Mouse (Mus musculus) adrenal gland, adult 18-20 months (tissue): ENCODE results near the gene Acad10. TPM values are rescaled to one million over a fixed set of nuclear protein-coding genes. Genes with fewer than 3 reads are reported as not detected.
A peak's percentile ranks its signal among the peaks of the same experiment; 100 is the strongest.

Experiments used
- DNase-seq, 2 experiments: peaks; one replicate each; pipeline ENCODE4 v3.0.0; 2021 to 2022; ENCODE audit warnings: low spot score in 2 of 2
- total RNA-seq, 2 experiments: library from RNA; stranded (reverse); gene quantifications; 1 replicate in 1 of 2; 2 replicates in 1 of 2; pipeline ENCODE4 v1.2.3; 2021

Acad10 gene
- total RNA-seq, 2 experiments from 2014 or later: 25.2 to 29.4 TPM

GRCm38 (mm10) chr5:121597991-121598537 is 62.2 kb downstream of the Acad10 start:
- no peak for DNase-seq

GRCm38 (mm10) chr5:121597332-121597731 is 63.0 kb downstream of the Acad10 start:
- DNase-seq: no peak

DNA sequence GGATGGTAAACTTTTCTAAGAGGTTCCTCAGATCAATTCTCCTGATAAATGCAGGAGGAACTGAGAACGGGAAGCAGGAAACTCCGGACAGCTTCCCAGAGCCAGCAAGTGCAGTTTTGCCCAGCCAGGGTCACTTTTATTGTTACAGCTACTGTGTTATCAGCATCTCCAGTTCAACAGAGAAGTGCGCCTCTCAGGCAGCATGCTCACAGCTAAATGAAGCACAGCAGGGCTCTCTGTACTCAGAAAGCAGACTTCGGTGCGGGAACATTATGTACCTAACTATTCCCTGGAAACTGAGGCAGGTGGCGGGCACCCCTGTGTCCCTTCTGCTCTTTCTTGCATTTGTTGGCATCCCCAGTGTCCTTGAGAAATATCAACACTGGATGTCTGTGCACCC is 64.1 kb downstream of the Acad10 start:
- DNase-seq: no peak

DNA sequence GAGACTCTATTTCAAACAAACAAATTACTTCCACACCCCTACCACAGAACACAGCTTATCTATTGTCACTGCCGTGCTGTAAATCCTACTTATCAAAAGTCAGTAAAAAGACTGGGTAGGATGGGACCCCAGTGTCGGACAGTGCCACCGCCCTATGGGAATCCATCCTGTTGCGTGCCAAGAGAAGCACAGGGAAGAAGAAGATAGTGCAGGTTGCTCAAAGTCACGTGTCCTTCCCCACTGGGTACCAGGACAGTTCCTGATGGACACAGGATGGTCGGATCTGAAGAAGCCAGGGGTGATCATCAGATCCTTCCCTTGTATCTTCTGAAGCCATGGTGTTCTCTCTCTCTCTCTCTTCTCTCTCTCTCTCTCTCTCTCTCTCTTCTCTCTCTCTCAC is 64.6 kb downstream of the Acad10 start:
- DNase-seq: no peak

DNA sequence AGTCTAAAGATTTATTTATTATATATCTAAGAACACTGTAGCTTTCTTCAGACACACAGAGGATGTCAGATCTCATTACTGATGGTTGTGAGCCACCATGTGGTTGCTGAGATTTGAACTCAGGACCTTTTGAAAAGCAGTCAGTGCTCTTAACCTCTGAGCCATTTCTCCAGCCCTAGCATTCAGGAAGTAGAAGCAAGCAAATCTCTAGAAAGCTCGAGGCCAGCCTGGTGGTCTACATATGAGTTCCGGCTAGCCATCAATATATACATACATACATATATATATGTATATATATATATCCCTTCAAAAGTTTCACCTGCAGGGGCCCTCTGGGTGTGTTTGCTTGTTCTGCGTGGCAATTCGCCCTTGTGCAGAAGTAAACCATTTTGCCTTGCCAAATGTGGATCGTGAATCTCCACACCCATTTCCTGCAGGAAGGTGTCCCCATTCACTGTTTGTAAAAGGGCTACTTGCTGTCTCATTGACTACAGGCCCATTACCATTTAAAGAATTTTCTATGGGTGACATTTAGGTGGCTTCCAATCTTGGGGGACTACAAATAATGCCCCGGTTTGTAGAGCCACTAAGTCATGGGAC is 65.5 kb downstream of the Acad10 start:
- no peak for DNase-seq

DNA sequence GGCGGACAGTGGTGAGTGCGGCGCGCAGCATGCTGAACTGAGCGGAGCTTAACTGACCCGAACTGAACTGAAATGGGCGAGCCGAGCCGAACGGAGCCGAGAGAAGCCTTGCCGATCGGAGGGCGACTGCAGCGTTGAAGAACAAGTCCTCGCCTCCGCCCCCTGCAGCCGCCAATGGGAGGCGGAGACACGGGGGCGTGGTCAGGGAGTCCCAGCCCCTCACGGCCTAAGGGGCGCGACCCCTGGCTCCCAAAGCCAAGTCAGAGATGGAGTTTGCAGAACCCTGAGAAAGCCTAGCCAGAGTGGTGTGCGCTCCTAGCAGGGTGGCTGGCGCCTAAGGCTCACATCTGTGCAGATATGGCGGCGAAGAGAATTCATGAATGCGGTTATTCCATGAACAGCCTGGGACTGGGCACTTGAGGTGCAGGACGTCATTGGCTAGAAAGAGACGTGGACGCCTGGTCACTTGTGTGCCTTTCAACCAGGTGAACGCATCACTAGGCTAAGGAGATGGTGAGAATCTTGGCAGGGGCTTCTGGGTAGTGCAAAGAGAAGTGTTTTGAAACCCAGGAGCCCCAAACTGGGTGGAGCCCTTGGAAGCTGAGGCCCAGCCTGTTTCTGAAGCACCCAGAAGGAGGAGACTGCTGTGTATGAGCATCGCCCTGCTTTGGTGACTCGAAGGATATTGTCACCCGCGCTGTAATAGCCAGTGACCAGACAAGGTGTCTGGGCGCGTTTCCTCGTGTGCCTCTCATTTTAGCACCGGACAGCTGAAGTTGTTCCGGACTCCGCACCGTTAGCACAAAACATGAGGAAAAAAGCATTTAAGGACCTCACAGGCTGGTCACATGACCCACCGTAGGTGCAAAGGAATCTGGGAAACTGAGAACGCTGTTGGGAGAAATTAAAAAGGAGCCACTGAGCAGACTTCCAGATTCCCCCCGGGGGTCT is 66.6 kb downstream of the Acad10 start, which contains the start of gene Aldh2:
Gene Aldh2, minus strand, starts transcription at position 374 of the 951 bp plus-strand sequence.
- DNase-seq: peak; percentile 89 to 92

DNA sequence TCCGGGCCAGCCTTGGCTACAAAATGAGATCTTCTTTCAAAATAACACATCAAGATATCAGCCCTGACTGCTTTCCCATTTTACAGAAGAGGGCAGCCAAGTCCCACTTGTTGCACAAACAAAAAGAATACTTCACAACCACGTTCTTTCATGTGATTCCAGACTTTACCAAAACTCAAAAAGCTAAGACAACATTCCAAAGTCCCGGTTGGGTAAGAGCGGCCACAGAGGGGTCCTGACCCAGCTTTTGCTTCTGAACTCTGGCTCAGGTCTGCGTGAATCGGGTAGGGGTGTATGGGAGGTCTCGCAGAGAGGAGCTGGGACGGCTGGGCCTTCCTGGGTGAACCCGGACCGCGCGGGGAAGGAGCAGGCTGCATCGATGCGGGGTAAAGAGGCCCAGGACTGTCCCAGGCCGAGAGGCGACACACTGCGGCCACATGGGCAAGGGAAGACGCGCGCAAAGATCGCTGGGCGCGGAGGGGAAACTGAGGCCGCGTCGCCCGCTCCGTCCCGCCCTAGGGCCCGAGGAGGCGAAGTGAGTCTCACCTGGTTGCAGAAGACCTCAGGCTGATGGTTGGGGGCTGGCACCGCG is 67.4 kb downstream of the Acad10 start:
- DNase-seq: peak in 1 of 2 experiments; percentile 47

GRCm38 (mm10) chr5:121592064-121592815 is 68.1 kb downstream of the Acad10 start:
- DNase-seq: peak in 1 of 2 experiments; percentile 33

GRCm38 (mm10) chr5:121591417-121592063 is 68.8 kb downstream of the Acad10 start:
- peak in 1 of 2 experiments; percentile 42 for DNase-seq

DNA sequence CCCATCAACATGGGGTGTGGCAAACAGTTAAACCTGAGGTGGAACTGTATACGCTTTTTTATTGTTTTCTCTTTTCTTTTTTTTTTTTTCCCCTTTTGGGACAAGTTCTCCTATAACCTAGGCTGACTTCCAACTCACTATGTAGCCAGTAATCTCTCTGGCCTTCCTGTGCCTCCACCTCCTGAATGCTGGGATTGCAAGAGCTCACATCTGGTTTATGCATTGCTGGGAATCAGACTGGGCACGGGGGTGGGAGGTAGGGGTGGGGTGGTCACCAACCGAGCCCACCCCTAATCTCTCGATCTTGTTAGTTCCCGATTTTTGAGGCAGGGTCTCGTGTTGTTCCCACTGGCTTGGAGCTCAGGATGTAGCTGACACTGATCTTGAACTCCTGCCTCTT is 70.4 kb downstream of the Acad10 start:
- DNase-seq: no peak

GRCm38 (mm10) chr5:121586400-121587039 is 73.8 kb downstream of the Acad10 start:
- DNase-seq: no peak

DNA sequence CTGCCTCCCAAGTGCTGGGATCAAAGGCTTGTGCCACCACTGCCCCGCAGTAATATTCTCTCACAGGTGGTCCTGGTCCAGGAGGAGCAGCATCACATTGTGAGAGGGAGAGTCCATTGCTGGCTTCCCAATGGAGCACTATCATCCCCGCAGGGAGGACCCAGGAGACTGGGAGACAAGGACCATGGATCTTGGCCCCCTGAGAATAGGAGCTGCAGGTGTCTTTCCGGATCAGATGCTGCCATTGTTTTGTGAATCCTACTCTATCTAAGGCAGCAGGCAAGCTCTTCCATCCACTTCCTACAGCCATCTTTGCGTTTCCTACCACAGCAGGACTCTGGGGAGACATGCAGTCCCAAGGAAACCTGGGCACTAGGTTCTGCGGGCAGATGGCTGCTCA is 74.6 kb downstream of the Acad10 start:
- DNase-seq: no peak

DNA sequence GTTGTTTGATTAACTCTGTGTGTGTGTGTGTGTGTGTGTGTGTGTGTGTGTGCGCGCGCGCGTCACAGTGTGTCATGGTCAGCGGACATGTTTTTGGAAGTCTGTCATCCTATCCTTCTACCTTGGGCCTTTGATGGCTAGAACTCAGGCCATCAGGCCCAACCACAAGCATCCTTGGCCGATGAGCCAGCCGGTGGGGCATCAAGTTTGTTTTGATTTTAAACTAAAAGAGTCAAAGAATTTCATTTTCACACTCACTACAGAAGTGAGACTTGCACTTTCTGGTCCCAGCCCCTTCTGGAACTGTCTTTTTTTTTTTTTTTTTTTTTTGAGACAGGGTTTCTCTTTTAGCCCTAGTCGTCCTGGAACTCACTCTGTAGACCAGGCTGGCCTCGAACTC is 75.3 kb downstream of the Acad10 start:
- no peak for DNase-seq

DNA sequence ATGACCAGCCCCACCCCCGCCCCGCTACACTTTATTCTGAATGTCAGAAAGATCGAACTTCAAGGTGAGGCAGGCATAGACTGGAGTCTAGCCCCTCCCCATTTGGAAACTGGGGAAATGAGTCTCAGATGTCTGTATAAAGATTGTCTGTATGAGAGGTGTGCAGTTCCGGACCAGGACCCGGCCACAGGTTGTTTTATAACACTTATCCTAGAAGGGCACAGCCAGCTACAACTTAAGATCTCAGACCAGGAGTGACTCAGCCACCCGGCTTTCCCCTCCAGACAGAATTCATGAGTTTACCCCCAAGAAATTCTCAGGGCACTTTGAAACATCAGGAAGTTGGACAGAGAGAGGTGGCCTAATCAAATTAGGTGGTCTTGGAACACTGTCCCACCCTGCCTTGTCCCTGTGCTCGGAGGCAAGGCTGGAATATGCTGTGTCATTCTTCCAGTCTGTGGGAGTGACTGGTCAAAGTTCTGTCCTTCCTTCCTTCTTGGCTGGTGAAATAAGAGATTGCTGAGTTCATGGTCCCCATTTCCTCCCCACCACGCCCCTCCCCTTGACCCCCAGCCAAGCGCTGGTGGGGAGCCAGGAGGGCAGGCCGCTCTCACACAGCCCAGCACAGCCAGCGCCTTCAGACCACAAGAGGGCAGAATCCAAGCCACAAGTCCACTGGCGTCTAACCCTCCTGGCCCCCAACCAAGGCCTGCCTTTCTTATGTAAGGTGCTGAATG is 76.4 kb downstream of the Acad10 start:
- DNase-seq: peak; percentile 91

GRCm38 (mm10) chr5:121581945-121582344 is 78.4 kb downstream of the Acad10 start:
- DNase-seq: no peak

- DNase-seq: peak in 1 of 2 experiments; percentile 48
Measured at GRCm38 (mm10) chr5:121576927-121577488, 83.3 kb downstream of the Acad10 start.

- DNase-seq: no peak
Measured at GRCm38 (mm10) chr5:121575867-121576266, 84.4 kb downstream of the Acad10 start.

DNA sequence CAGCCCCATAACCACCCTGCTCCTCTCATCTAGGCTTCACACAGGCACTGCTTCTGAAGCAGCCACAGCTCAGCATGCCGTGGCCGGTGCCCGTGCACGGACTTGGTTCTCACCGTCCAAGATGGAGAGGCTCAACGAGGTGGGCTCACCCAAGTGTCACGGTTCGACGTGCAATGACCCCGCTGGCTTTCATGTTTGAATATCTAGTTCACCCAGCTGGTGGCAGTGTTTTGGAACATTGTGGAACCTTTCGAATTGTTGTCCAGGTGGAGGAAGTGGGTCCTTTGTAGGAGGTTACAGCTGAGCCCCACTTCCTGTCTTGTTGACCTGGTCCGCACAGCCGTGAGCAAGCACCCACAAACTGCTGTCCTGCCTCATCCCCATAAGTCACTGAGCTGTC is 86.2 kb downstream of the Acad10 start:
- DNase-seq: no peak
